Mouse (Mus musculus) bone marrow macrophage, adult 2 months (primary cell): ENCODE data around the gene Smco2.

Experiments
- CTCF ChIP-seq: IDR thresholded peaks from 2 replicates; pipeline ENCODE4 v1.5.1; 2012; ENCODE audit warnings: low read depth, mild to moderate bottlenecking, low read length, moderate library complexity
- POLR2A ChIP-seq: IDR thresholded peaks from 2 replicates; pipeline ENCODE4 v1.6.1; 2012; ENCODE audit warnings: mild to moderate bottlenecking, low read depth, low read length, borderline replicate concordance

DNA sequence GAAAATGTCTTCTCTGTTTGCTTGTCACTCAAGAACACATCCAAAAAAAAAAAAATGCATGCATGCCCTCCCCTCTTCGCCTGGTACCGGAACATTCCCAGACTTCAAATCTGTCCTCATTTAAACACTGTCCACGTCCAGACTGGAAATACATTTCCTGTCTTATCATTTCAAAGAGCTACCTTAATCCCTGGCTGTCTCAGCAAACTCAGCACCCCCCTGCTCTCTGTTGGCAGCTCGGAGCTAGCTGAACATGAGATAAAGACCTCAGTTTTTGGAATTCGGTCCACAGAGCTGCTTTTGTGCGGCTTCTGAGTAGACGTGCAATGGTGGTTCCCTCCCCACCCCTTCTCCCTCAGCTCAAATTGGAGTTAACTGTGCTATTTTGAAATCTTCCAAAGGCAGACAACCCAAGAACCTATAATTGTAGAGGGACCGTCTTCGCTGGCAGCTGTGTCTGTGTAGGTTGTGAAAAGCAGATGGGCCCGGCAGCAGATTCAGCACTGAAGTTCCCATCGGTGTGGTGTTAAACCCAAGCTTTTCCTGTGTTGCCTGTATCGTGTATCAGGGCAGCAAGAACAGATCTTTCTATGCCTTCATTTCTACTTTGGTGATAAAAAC, 27.6 kb downstream of the Smco2 start:
- no peak for TF ChIP-seq CTCF
- no peak for TF ChIP-seq POLR2A
